Mouse (Mus musculus): ENCODE data around the gene Gm20388.

- TF ChIP-seq CTCF (IDR thresholded peaks at IDR 0.05; ENCODE audit: low read depth) (no peak), EP300 (IDR thresholded peaks at IDR 0.05; ENCODE audit: low read depth) (no peak)
Measured at GRCm38 (mm10) chr8:123773468-123773867, 3862.8 kb downstream of the Gm20388 start.

Measured in liver, embryonic 14.5 days (tissue).